Mouse (Mus musculus) midbrain, embryonic 15.5 days (tissue): ENCODE measurements around the gene Agtrap. TPM values are rescaled to one million over a fixed set of nuclear protein-coding genes. Genes with fewer than 3 reads are reported as not detected.
"Not testable (repeated sequence)": the region's sequence is repeated elsewhere in the genome, so short reads cannot be mapped to it uniquely, and the experiment has no call there.

Experiments used
- ATAC-seq: fragments of 200-750 bp; cut with Nextera tagmentation; replicated peaks from 2 replicates; pipeline ENCODE4 v1.8.0; 2017; ENCODE audit warnings: moderate TSS enrichment
- H3K27ac ChIP-seq: fragments of 300-500 bp; sonication (generic); 2 replicates; pipeline ENCODE4 v1.5.1; 2015; ENCODE audit warnings: mild to moderate bottlenecking, inconsistent platforms
- H3K27me3 ChIP-seq: fragments of 300-500 bp; sonication (generic); replicated peaks from 2 replicates; pipeline ENCODE4 v1.6.1; 2015; ENCODE audit warnings: inconsistent platforms
- H3K36me3 ChIP-seq: fragments of 300-500 bp; sonication (generic); replicated peaks from 2 replicates; pipeline ENCODE4 v1.6.1; 2015; ENCODE audit warnings: inconsistent platforms
- H3K4me1 ChIP-seq: fragments of 300-500 bp; sonication (generic); 2 replicates; pipeline ENCODE4 v1.6.1; 2015; ENCODE audit warnings: inconsistent platforms
- H3K4me2 ChIP-seq: fragments of 300-500 bp; sonication (generic); 2 replicates; pipeline ENCODE4 v1.6.1; 2015; ENCODE audit warnings: inconsistent platforms, mild to moderate bottlenecking, moderate library complexity
- H3K4me3 ChIP-seq: fragments of 300-500 bp; sonication (generic); 2 replicates; pipeline ENCODE4 v1.5.1; 2015; ENCODE audit warnings: mild to moderate bottlenecking, inconsistent platforms
- H3K9ac ChIP-seq: fragments of 300-500 bp; sonication (generic); 2 replicates; pipeline ENCODE4 v1.6.1; 2015; ENCODE audit warnings: mild to moderate bottlenecking, inconsistent platforms
- H3K9me3 ChIP-seq: fragments of 300-500 bp; sonication (generic); 2 replicates; pipeline ENCODE4 v1.6.1; 2016; ENCODE audit warnings: inconsistent platforms
- WGBS: fragments of 180-500 bp; shearing (Covaris S2); methylation state at CpG from one replicate; pipeline ENCODE4 v1.1.7; 2015; ENCODE audit warnings: mixed read lengths; 5-methylcytosine and 5-hydroxymethylcytosine counted together
- polyA plus RNA-seq: library from polyadenylated mRNA; unstranded; fragments of >200 nt; fragmentation: Nextera tagmentation; extraction: Ambion mirVana; gene quantifications from 2 replicates; pipeline ENCODE4 v1.2.1, GENCODE M21; 2015

The Agtrap gene
- polyA plus RNA-seq, 1 experiment from 2014 or later = 5.5 TPM

DNA sequence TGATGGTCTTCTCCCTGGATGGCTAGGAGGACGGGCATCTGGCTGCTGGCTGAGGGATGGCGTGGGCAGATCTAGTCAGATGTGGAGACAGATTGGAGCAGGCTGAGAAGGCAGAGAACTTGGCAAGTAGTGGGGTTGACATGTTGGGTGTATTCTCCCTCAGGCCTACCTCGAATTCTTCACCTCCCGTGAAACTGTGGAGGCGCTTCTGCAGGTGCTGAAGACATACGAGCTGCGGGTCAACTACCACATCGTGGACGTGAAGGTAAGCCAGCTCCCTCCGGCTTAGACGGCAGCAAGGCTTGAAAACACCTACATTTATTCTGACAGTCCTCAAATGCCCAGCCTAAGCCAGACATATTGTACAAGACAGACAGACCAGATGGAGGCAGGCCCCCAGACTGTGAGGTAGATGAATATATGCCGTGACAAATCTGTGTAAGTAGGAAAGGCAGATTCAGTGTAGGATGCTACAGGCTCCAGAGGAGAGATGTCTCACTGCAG, 34.4 kb downstream of the Agtrap start:
- WGBS = 91% methylated on average over 12 of the region's 12 CpGs
- Histone ChIP-seq H3K27ac (no peak overlapping the region), H3K36me3 (peaks cover 66% of the 10 kb centered on the region), H3K4me3 (no peak overlapping the region), H3K9ac (no peak overlapping the region), H3K9me3 (no peaks in the 10 kb centered on the region), H3K4me2 (no peak overlapping the region), H3K27me3 (no peaks in the 10 kb centered on the region), H3K4me1 (no peaks in the 10 kb centered on the region)
- no peak for ATAC-seq

- 85% methylated on average over 2 of the region's 2 CpGs for WGBS
These were observed 34.9 kb downstream of the Agtrap start for GRCm38 (mm10) chr4:148052976-148053375.

GRCm38 (mm10) chr4:148051886-148052285, 35.9 kb downstream of the Agtrap start:
- no peaks in the 10 kb centered on the region for H3K9me3 ChIP-seq
- no peaks in the 10 kb centered on the region for H3K27me3 ChIP-seq
- H3K27ac ChIP-seq = 0 out of 2 replicates have a peak overlapping the region, but pooled peaks have one; percentile 10
- no peak for ATAC-seq
- no peak overlapping the region for H3K4me3 ChIP-seq
- H3K9ac ChIP-seq = no peak overlapping the region
- H3K4me1 ChIP-seq = peaks cover under 1% of the 10 kb centered on the region; the same call in 1 of the 2 replicates
- H3K36me3 ChIP-seq = peaks cover 61% of the 10 kb centered on the region
- H3K4me2 ChIP-seq = no peak overlapping the region
- 89% methylated on average over 11 of the region's 11 CpGs for WGBS

More at GRCm38 (mm10) chr4:148052976-148053375, 34.9 kb downstream of the Agtrap start:
- Histone ChIP-seq H3K9me3 (no peaks in the 10 kb centered on the region), H3K27ac (no peak overlapping the region), H3K9ac (no peak overlapping the region), H3K4me1 (no peaks in the 10 kb centered on the region), H3K36me3 (peaks cover 71% of the 10 kb centered on the region), H3K27me3 (no peaks in the 10 kb centered on the region), H3K4me2 (no peak overlapping the region), H3K4me3 (no peak overlapping the region)
- ATAC-seq = no peak

GRCm38 (mm10) chr4:148051046-148051776, 36.6 kb downstream of the Agtrap start:
- no peak for ATAC-seq
- Histone ChIP-seq H3K27ac (0 out of 2 replicates have a peak overlapping the region, but pooled peaks have one; percentile 10), H3K4me3 (no peak overlapping the region), H3K9ac (no peak overlapping the region), H3K4me1 (peaks cover 6% of the 10 kb centered on the region; the same call in 1 of the 2 replicates), H3K9me3 (no peaks in the 10 kb centered on the region), H3K27me3 (no peaks in the 10 kb centered on the region), H3K36me3 (peaks cover 54% of the 10 kb centered on the region), H3K4me2 (no peak overlapping the region)
- WGBS = 93% methylated on average over 13 of the region's 13 CpGs

DNA sequence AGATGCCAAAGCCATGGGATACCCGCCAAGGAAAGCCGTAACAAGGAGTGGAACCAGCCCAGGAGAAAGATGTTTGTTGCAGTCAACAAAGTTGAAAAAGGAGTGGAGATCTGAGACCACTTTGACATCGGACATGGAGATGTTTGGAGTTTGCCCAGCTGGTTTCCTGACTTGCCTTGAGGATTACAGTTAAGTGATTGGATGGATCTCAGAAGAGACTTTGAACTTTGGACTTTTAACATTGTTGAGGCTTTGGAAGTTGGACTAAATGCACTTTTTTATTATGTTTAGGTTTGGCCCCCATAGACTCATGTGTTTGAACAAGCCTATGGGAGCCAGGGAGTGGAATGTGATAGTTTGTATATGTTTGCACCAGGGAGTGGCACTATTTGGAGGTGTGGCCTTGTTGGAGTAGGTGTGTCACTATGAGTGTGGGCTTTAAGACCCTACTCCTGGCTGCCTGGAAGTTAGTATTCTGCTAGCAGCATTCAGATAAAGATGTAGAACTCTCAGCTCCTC, 37.4 kb downstream of the Agtrap start:
- H3K27me3 ChIP-seq, ATAC-seq, H3K4me1 ChIP-seq, H3K4me2 ChIP-seq, H3K9me3 ChIP-seq, H3K4me3 ChIP-seq, H3K27ac ChIP-seq, H3K9ac ChIP-seq: not testable (repeated sequence)
- WGBS = 95% methylated on average over 3 of the region's 3 CpGs
- H3K36me3 ChIP-seq = peaks cover 46% of the 10 kb centered on the region

DNA sequence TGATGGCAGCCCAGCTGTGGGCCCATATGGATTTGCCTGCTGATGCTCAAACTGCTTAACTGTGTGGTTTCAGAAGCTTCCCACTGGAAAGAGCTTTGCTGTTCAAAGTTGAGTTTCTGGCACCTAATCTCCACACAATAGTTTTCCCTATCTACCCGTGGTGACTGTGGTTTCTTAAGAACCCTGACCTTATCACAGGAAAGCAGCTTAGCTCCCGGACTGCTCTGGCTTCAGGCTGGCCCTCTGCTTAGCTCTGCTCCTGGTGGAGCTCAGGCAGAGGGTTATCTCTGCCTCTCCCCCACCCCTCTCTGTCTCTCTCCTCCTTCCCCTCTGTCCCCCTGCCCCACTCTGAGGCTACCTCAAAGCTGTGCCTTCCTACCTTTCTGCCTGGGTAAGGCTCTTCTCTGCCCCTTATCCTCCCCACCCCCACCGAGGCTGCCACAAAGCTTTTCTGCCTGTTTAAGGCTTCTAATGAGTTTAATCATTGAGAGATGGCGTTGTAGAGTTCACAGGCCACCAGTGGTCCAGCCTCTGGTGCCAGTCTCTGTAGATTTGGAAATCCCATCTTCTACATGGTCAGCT, 41.3 kb downstream of the Agtrap start:
- peaks cover 13% of the 10 kb centered on the region for H3K36me3 ChIP-seq

GRCm38 (mm10) chr4:148044113-148044512, 43.7 kb downstream of the Agtrap start:
- Histone ChIP-seq H3K27me3 (no peaks in the 10 kb centered on the region), H3K4me2 (no peak overlapping the region), H3K27ac (no peak overlapping the region), H3K4me3 (no peak overlapping the region), H3K9ac (no peak overlapping the region), H3K36me3 (peaks cover 6% of the 10 kb centered on the region; the same call in 1 of the 2 replicates), H3K9me3 (no peaks in the 10 kb centered on the region), H3K4me1 (peaks cover 55% of the 10 kb centered on the region)
- no peak for ATAC-seq
- WGBS = 90% methylated on average over 2 of the region's 2 CpGs

More for the DNA sequence above, 41.3 kb downstream of the Agtrap start:
- Histone ChIP-seq H3K9me3 (no peaks in the 10 kb centered on the region), H3K4me1 (peaks cover 32% of the 10 kb centered on the region), H3K4me3 (no peak overlapping the region), H3K9ac (no peak overlapping the region), H3K4me2 (no peak overlapping the region), H3K27me3 (no peaks in the 10 kb centered on the region), H3K27ac (no peak overlapping the region)
- no peak for ATAC-seq
- WGBS = 42% methylated on average over 4 of the region's 4 CpGs

DNA sequence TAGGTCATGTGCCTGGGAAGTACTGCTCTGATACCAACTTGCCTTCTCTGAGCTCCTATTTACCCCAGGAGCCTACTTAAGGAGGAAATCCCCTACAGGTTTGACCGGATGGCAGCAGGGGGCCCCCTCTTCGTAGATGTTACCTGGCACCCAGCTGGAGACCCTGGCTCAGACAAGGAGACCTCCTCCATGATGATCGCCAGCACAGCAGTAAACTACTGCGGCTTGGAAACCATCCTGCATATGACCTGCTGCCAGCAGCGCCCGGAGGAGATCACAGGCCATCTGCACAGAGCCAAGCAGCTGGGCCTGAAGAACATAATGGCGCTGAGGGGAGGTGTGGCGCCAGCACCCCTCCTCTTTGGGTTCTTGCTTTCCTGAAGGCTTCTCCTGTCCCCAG, 44.5 kb downstream of the Agtrap start:
- ATAC-seq, H3K27ac ChIP-seq, H3K27me3 ChIP-seq, H3K9ac ChIP-seq, H3K4me3 ChIP-seq, H3K9me3 ChIP-seq, H3K36me3 ChIP-seq, H3K4me2 ChIP-seq: not testable (repeated sequence)
- WGBS = 82% methylated on average over 6 of the region's 8 CpGs
- peaks cover 55% of the 10 kb centered on the region for H3K4me1 ChIP-seq

GRCm38 (mm10) chr4:148041611-148042191, 46.1 kb downstream of the Agtrap start:
- Histone ChIP-seq H3K4me1 (peaks cover 61% of the 10 kb centered on the region), H3K9me3 (no peaks in the 10 kb centered on the region), H3K27me3 (no peaks in the 10 kb centered on the region), H3K4me3 (peak overlapping the region; percentile 70), H3K27ac (peak overlapping the region; percentile 88), H3K4me2 (peak overlapping the region; percentile 73), H3K9ac (peak overlapping the region; percentile 44), H3K36me3 (no peaks in the 10 kb centered on the region)
- 6% methylated on average over 16 of the region's 16 CpGs for WGBS
- ATAC-seq = no peak

DNA sequence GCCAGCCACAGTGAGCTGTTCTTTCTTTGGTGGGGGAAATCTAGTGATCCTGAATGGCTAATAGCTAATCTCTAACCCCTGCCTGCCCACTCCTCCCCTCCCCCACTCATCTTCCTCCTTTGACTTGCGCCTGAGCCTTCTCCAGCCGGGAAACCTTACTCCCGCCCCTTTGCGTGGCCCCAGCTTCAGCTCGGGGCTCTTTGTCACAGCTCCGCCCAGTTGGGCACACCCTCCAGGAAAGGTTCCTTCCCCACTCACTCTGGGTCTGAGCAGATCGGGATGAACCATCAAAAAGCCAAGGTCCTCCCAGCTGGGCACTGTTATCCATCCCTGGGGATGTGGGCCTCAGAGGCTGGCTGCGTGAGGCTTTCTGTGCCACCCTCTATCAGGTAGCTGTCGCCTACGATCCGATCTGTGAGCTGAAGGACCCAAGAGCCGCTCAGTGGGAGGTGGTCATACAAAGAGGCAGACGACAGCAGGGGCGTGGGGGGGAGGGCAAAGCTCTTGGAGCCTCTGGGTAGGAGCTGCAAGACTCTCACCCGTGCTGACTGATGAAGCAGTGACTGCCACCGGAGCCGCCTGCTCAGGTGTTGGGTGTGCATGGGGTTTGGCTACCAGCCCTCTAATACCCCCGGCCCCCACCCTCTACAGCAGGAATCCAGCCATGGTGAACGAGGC, 46.8 kb downstream of the Agtrap start:
- peak overlapping the region; percentile 88 for H3K27ac ChIP-seq
- H3K27me3 ChIP-seq = no peaks in the 10 kb centered on the region
- peaks cover 57% of the 10 kb centered on the region for H3K4me1 ChIP-seq
- H3K9ac ChIP-seq = peak overlapping the region; percentile 44
- H3K4me2 ChIP-seq = peak overlapping the region; percentile 73
- under 1% methylated on average over 19 of the region's 19 CpGs for WGBS
- H3K9me3 ChIP-seq = no peaks in the 10 kb centered on the region
- H3K4me3 ChIP-seq = peak overlapping the region; percentile 70
- no peaks in the 10 kb centered on the region for H3K36me3 ChIP-seq
- ATAC-seq = 0 out of 2 replicates have a peak, but pooled peaks have one; percentile 11

DNA sequence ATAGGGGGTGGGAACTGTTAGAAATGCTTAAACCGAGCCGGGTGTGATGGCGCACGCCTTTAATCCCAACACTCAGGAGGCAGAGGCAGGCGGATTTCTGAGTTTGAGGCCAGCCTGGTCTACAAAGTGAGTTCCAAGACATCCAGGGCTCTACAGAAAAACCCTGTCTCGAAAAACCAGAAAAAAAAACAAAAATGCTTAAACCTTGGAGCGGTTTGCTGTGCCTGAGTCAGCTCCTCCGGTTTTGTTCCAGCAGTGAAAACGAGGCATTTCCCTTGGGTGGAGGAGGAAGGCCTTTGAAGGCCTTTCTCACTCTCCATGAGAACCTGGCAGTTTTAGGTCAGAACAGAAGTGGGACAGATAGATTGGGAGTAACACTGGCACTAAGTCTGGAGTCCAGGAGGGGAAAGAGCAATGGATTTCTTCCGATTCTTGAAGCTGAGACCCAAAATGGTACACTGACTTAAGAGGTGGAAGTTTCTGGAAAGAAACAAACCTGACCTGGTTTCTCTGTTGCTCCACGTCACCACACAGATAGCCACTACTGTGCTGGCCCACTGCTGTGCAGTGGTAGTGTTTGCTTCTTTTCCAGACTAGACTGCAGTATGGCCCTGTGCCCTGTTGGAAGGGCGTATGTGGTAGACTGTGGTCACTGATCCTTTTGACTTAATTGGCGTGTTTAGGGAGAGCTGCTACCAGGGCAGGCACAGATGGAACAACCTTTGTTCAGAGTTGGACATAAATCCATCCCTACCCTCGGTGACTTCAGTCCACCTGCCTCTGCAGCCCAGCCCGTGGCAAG, 47.6 kb downstream of the Agtrap start:
- H3K4me1 ChIP-seq = peaks cover 59% of the 10 kb centered on the region
- H3K4me2 ChIP-seq = peak overlapping the region; percentile 73
- peak overlapping the region; percentile 59; the same call in 1 of the 2 replicates for H3K9ac ChIP-seq
- peak overlapping the region; percentile 88 for H3K27ac ChIP-seq
- H3K27me3 ChIP-seq = no peaks in the 10 kb centered on the region
- no peaks in the 10 kb centered on the region for H3K36me3 ChIP-seq
- WGBS = 53% methylated on average over 15 of the region's 15 CpGs
- H3K4me3 ChIP-seq = peak overlapping the region; percentile 70
- no peaks in the 10 kb centered on the region for H3K9me3 ChIP-seq
- ATAC-seq = no peak
